Comparison of ENCODE assay signal across 16 mouse cellular contexts in genomic region chr1:130820316-130821148, GRCm38 (mm10). TPM values are rescaled to one million over a fixed set of nuclear protein-coding genes. Genes with fewer than 3 reads are reported as not detected.
DNase-seq lines count a peak whose midpoint lies in the region; ATAC-seq lines count a peak whose summit lies in the region.
"Had no signal": no experiment of that assay in that cellular context is flagged by ENCODE, and none has a peak within 500 bp of the region (broad histone marks: within the 10 kb centered on the region; RNA-seq: fewer than 3 reads in every experiment).

No protein-coding gene starts in this region.

- H3K4me3 ChIP-seq in embryonic facial prominence, embryonic 14.5 days (ENCODE audit: low read depth, low read length): no peak overlapping the region
- no peak overlapping the region for H3K4me3 ChIP-seq in embryonic facial prominence, embryonic 10.5 days
- no peak overlapping the region for H3K4me3 ChIP-seq in hindbrain, embryonic 14.5 days (replicated peaks; ENCODE audit: low read length)
- H3K4me3 ChIP-seq: erythroblast, embryonic 14.5 days; heart, adult 2 months; lung, embryonic 15.5 days had no signal

- no peak overlapping the region for H3K4me2 ChIP-seq in embryonic facial prominence, embryonic 14.5 days (ENCODE audit: low read depth, low read length)
- H3K4me2 ChIP-seq in hindbrain, embryonic 14.5 days (replicated peaks): no peak overlapping the region
- H3K4me2 ChIP-seq: lung, embryonic 15.5 days had no signal

- no peaks in the 10 kb centered on the region for H3K36me3 ChIP-seq in embryonic facial prominence, embryonic 14.5 days (ENCODE audit: control insufficient read depth, insufficient read depth, low read length)
- H3K36me3 ChIP-seq in embryonic facial prominence, embryonic 10.5 days (replicated peaks): no peaks in the 10 kb centered on the region
- H3K36me3 ChIP-seq in hindbrain, embryonic 14.5 days (replicated peaks; ENCODE audit: control insufficient read depth, insufficient read depth): no peaks in the 10 kb centered on the region
- H3K36me3 ChIP-seq: lung, embryonic 15.5 days had no signal

- no peaks in the 10 kb centered on the region for H3K9me3 ChIP-seq in embryonic facial prominence, embryonic 14.5 days (ENCODE audit: control insufficient read depth, low read length)
- no peaks in the 10 kb centered on the region for H3K9me3 ChIP-seq in embryonic facial prominence, embryonic 10.5 days
- H3K9me3 ChIP-seq in hindbrain, embryonic 14.5 days (ENCODE audit: control insufficient read depth, low read length): no peaks in the 10 kb centered on the region
- H3K9me3 ChIP-seq: lung, embryonic 15.5 days had no signal

- 80% methylated on average over 7 of the region's 7 CpGs for WGBS in embryonic facial prominence, embryonic 14.5 days
- 85% methylated on average over 7 of the region's 7 CpGs for WGBS in embryonic facial prominence, embryonic 10.5 days
- 90% methylated on average over 7 of the region's 7 CpGs for WGBS in hindbrain, embryonic 14.5 days

- H3K9ac ChIP-seq in embryonic facial prominence, embryonic 14.5 days (ENCODE audit: low read depth, low read length): no peak overlapping the region
- no peak overlapping the region for H3K9ac ChIP-seq in hindbrain, embryonic 14.5 days
- H3K9ac ChIP-seq: lung, embryonic 15.5 days had no signal

- peak; percentile 62; the same call in 1 of the 2 replicates for ATAC-seq in embryonic facial prominence, embryonic 14.5 days (ENCODE audit: low read depth)
- ATAC-seq in inflammation-experienced regulatory T-cells, adult 6 months: peak; percentile 93
- peak; percentile 77 for ATAC-seq in neutrophil, adult 5-6 weeks (ENCODE audit: extremely low read depth, insufficient number of reproducible peaks, low FRiP score, poor library complexity, severe bottlenecking)
- ATAC-seq in hindbrain, embryonic 14.5 days (ENCODE audit: low FRiP score): no peak
- ATAC-seq in monocyte, adult 5-6 weeks (replicated peaks; ENCODE audit: insufficient number of reproducible peaks, low FRiP score, low TSS enrichment, poor library complexity, severe bottlenecking): no peak
- ATAC-seq: midbrain, embryonic 16.5 days had no signal

- H3K27ac ChIP-seq in embryonic facial prominence, embryonic 14.5 days (replicated peaks; ENCODE audit: low read depth, low read length): no peak overlapping the region
- H3K27ac ChIP-seq in embryonic facial prominence, embryonic 10.5 days (replicated peaks): no peak overlapping the region
- no peak overlapping the region for H3K27ac ChIP-seq in hindbrain, embryonic 14.5 days
- H3K27ac ChIP-seq: heart, adult 2 months; lung, embryonic 15.5 days had no signal

- H3K4me1 ChIP-seq in embryonic facial prominence, embryonic 14.5 days (ENCODE audit: control insufficient read depth, insufficient read depth, low read length): no peaks in the 10 kb centered on the region
- no peaks in the 10 kb centered on the region for H3K4me1 ChIP-seq in embryonic facial prominence, embryonic 10.5 days
- no peaks in the 10 kb centered on the region for H3K4me1 ChIP-seq in hindbrain, embryonic 14.5 days (replicated peaks; ENCODE audit: control insufficient read depth, insufficient read depth, low read length)
- H3K4me1 ChIP-seq: lung, embryonic 15.5 days had no signal

- peak; percentile 27 for DNase-seq in embryonic facial prominence, embryonic 14.5 days (ENCODE audit: low spot score)
- DNase-seq in embryonic facial prominence, embryonic 10.5 days (ENCODE audit: low spot score): no peak
- DNase-seq in A20 (ENCODE audit: low read depth, low spot score): peak; percentile 84
- no peak for DNase-seq in layer of hippocampus, adult 18-20 months (ENCODE audit: low spot score in 2 of 2)
- no peak for DNase-seq in hindbrain, embryonic 14.5 days (ENCODE audit: low spot score)
- DNase-seq: cerebellum, postnatal 36 days; heart, adult 2 months; heart, postnatal 36 days; right cerebral cortex, postnatal 25 days had no signal

- H3K27me3 ChIP-seq in embryonic facial prominence, embryonic 14.5 days (replicated peaks; ENCODE audit: control insufficient read depth, insufficient read depth, low read length): no peaks in the 10 kb centered on the region
- no peaks in the 10 kb centered on the region for H3K27me3 ChIP-seq in embryonic facial prominence, embryonic 10.5 days (replicated peaks; ENCODE audit: low read depth, poor library complexity, severe bottlenecking)
- H3K27me3 ChIP-seq in hindbrain, embryonic 14.5 days (ENCODE audit: control insufficient read depth, insufficient read depth, low read length): no peaks in the 10 kb centered on the region
- H3K27me3 ChIP-seq: lung, embryonic 15.5 days had no signal

RNA-seq across cellular contexts. Expression of gene Pigr, which starts 6.0 kb away (rescaled TPM):
- polyA plus RNA-seq in embryonic facial prominence, embryonic 14.5 days (2014; fragmentation: Nextera tagmentation; extraction: Ambion mirVana): not detected in 2 replicates
- polyA plus RNA-seq in embryonic facial prominence, embryonic 10.5 days (2016; fragmentation: Nextera tagmentation; extraction: Ambion mirVana): not detected in 2 replicates
- polyA plus RNA-seq in inflammation-experienced regulatory T-cells, adult 6 months (2017; shearing (Covaris generic)): under 1 TPM in 1 of 3 experiments, not detected in 2; 0.19 TPM
- 1.5 and 1.8 TPM in 2 replicates for total RNA-seq in neutrophil, adult 5-6 weeks (2017)
- not detected for total RNA-seq in layer of hippocampus, adult 18-20 months (2021)
- polyA plus RNA-seq in hindbrain, embryonic 14.5 days (2014; fragmentation: Nextera tagmentation; extraction: Ambion mirVana): not detected in 2 replicates
- total RNA-seq in monocyte, adult 5-6 weeks (2017): 0.19 TPM in 1 of 3 replicates, not detected in the others
- total RNA-seq: heart, adult 2 months; heart, postnatal 36 days; left cerebral cortex, postnatal 36 days had no signal
- polyA plus RNA-seq: lung, embryonic 15.5 days; midbrain, embryonic 16.5 days had no signal

RNA-seq across cellular contexts. Expression of gene Fcamr, which starts 19.8 kb away (rescaled TPM):
- 0.13 and 0.22 TPM in 2 replicates for polyA plus RNA-seq in embryonic facial prominence, embryonic 14.5 days (2014; fragmentation: Nextera tagmentation; extraction: Ambion mirVana)
- polyA plus RNA-seq in embryonic facial prominence, embryonic 10.5 days (2016; fragmentation: Nextera tagmentation; extraction: Ambion mirVana): not detected in 2 replicates
- under 1 TPM in 1 of 3 experiments, not detected in 2; 0.19 TPM for polyA plus RNA-seq in inflammation-experienced regulatory T-cells, adult 6 months (2017; shearing (Covaris generic))
- not detected in 2 replicates for total RNA-seq in neutrophil, adult 5-6 weeks (2017)
- total RNA-seq in layer of hippocampus, adult 18-20 months (2021): not detected
- polyA plus RNA-seq in hindbrain, embryonic 14.5 days (2014; fragmentation: Nextera tagmentation; extraction: Ambion mirVana): not detected in 2 replicates
- total RNA-seq in monocyte, adult 5-6 weeks (2017): not detected in 3 replicates
- total RNA-seq: left cerebral cortex, postnatal 36 days had no signal
- polyA plus RNA-seq: erythroblast, embryonic 14.5 days; lung, embryonic 15.5 days; midbrain, embryonic 16.5 days had no signal

RNA-seq across cellular contexts. Expression of gene Fcmr, which starts 44.9 kb away (rescaled TPM):
- not detected in 2 replicates for polyA plus RNA-seq in embryonic facial prominence, embryonic 14.5 days (2014; fragmentation: Nextera tagmentation; extraction: Ambion mirVana)
- not detected in 2 replicates for polyA plus RNA-seq in embryonic facial prominence, embryonic 10.5 days (2016; fragmentation: Nextera tagmentation; extraction: Ambion mirVana)
- 1 to 10 TPM in 2 of 3 experiments, not detected in 1; 2.2 to 2.7 TPM for polyA plus RNA-seq in inflammation-experienced regulatory T-cells, adult 6 months (2017; shearing (Covaris generic))
- total RNA-seq in neutrophil, adult 5-6 weeks (2017): 429 and 440 TPM in 2 replicates
- total RNA-seq in layer of hippocampus, adult 18-20 months (2021): not detected
- polyA plus RNA-seq in hindbrain, embryonic 14.5 days (2014; fragmentation: Nextera tagmentation; extraction: Ambion mirVana): 0.44 and 1.2 TPM in 2 replicates
- total RNA-seq in monocyte, adult 5-6 weeks (2017): 27.7 to 41.4 TPM (median 29.9 TPM) in 3 replicates
- polyA plus RNA-seq: erythroblast, embryonic 14.5 days; lung, embryonic 15.5 days had no signal

Comparison
In these comparisons a context has a peak if more than half of its experiments do, and no peak if none do; other contexts are left out.
1. DNase-seq: peak in embryonic facial prominence, embryonic 14.5 days (single experiment) and A20 (single experiment); none in embryonic facial prominence, embryonic 10.5 days (single experiment), layer of hippocampus, adult 18-20 months (0 of 2) and hindbrain, embryonic 14.5 days (single experiment).
2. ATAC-seq: peak in embryonic facial prominence, embryonic 14.5 days (single experiment), inflammation-experienced regulatory T-cells, adult 6 months (single experiment) and neutrophil, adult 5-6 weeks (single experiment); none in hindbrain, embryonic 14.5 days (single experiment) and monocyte, adult 5-6 weeks (single experiment).